Mouse (Mus musculus) forebrain, embryonic 10.5 days (tissue): Measurements from ENCODE around the gene Fat2. TPM values are rescaled to one million over a fixed set of nuclear protein-coding genes. Genes with fewer than 3 reads are reported as not detected.

Source experiments
- DNase-seq: peaks from one replicate; pipeline ENCODE4 v3.0.0-alpha.2; 2017; ENCODE audit warnings: low spot score; ENCODE audit errors: extremely low spot score
- H3K27ac ChIP-seq: fragments of 300-500 bp; sonication (generic); 2 replicates; pipeline ENCODE4 v1.5.1; 2016; ENCODE audit warnings: mild to moderate bottlenecking
- H3K27me3 ChIP-seq: fragments of 300-500 bp; sonication (generic); 2 replicates; pipeline ENCODE4 v1.6.1; 2016; ENCODE audit warnings: mild to moderate bottlenecking; ENCODE audit not compliant: poor library complexity, severe bottlenecking
- H3K36me3 ChIP-seq: fragments of 300-500 bp; sonication (generic); replicated peaks from 2 replicates; pipeline ENCODE4 v1.6.1; 2016; ENCODE audit warnings: mild to moderate bottlenecking, moderate library complexity
- H3K4me1 ChIP-seq: fragments of 300-500 bp; sonication (generic); 2 replicates; pipeline ENCODE4 v1.6.1; 2016
- H3K4me3 ChIP-seq: fragments of 300-500 bp; sonication (generic); 2 replicates; pipeline ENCODE4 v1.5.1; 2016; ENCODE audit warnings: mild to moderate bottlenecking, moderate library complexity
- H3K9me3 ChIP-seq: fragments of 300-500 bp; sonication (generic); 2 replicates; pipeline ENCODE4 v1.6.1; 2016; ENCODE audit warnings: mild to moderate bottlenecking, moderate library complexity
- WGBS: fragments of 180-500 bp; shearing (Covaris S2); methylation state at CpG from one replicate; pipeline ENCODE4 v1.1.7; 2016; 5-methylcytosine and 5-hydroxymethylcytosine counted together
- polyA plus RNA-seq: library from polyadenylated mRNA; unstranded; fragments of >200 nt; fragmentation: Nextera tagmentation; extraction: Ambion mirVana; gene quantifications from 2 replicates; pipeline ENCODE4 v1.2.1, GENCODE M21; 2016

The Fat2 gene
- polyA plus RNA-seq, 1 experiment from 2014 or later, result 0.02 TPM

- H3K27me3 ChIP-seq, result no peaks in the 10 kb centered on the region
- no peak overlapping the region for H3K4me3 ChIP-seq
- no peak for DNase-seq
- H3K9me3 ChIP-seq, result no peaks in the 10 kb centered on the region
- 63% methylated on average over 2 of the region's 2 CpGs for WGBS
- H3K27ac ChIP-seq, result no peak overlapping the region
- H3K36me3 ChIP-seq, result no peaks in the 10 kb centered on the region
- no peaks in the 10 kb centered on the region for H3K4me1 ChIP-seq
Measured at GRCm38 (mm10) chr11:55265647-55266046, 70.7 kb downstream of the Fat2 start.

- Histone ChIP-seq H3K36me3 (no peaks in the 10 kb centered on the region), H3K27me3 (no peaks in the 10 kb centered on the region), H3K4me3 (no peak overlapping the region), H3K9me3 (no peaks in the 10 kb centered on the region), H3K4me1 (no peaks in the 10 kb centered on the region), H3K27ac (no peak overlapping the region)
- 76% methylated on average over 2 of the region's 2 CpGs for WGBS
- DNase-seq, result no peak
Measured at GRCm38 (mm10) chr11:55264318-55264717, 72.0 kb downstream of the Fat2 start.

GRCm38 (mm10) chr11:55262000-55262399 lies 74.4 kb downstream of the Fat2 start:
- no peaks in the 10 kb centered on the region for H3K4me1 ChIP-seq
- no peaks in the 10 kb centered on the region for H3K27me3 ChIP-seq
- no peaks in the 10 kb centered on the region for H3K36me3 ChIP-seq
- no peak overlapping the region for H3K27ac ChIP-seq
- 68% methylated on average over 5 of the region's 5 CpGs for WGBS
- DNase-seq, result no peak
- H3K9me3 ChIP-seq, result no peaks in the 10 kb centered on the region
- H3K4me3 ChIP-seq, result no peak overlapping the region

- Histone ChIP-seq H3K9me3 (no peaks in the 10 kb centered on the region), H3K27ac (no peak overlapping the region), H3K36me3 (no peaks in the 10 kb centered on the region), H3K4me3 (no peak overlapping the region), H3K27me3 (no peaks in the 10 kb centered on the region), H3K4me1 (no peaks in the 10 kb centered on the region)
- 90% methylated on average over 4 of the region's 4 CpGs for WGBS
- no peak for DNase-seq
Measured at GRCm38 (mm10) chr11:55261105-55261504, 75.3 kb downstream of the Fat2 start.

GRCm38 (mm10) chr11:55253391-55253790 lies 83.0 kb downstream of the Fat2 start:
- no peak for DNase-seq
- WGBS, result 89% methylated on average over 9 of the region's 9 CpGs
- Histone ChIP-seq H3K4me3 (no peak overlapping the region), H3K27ac (no peak overlapping the region), H3K27me3 (no peaks in the 10 kb centered on the region), H3K9me3 (no peaks in the 10 kb centered on the region), H3K36me3 (no peaks in the 10 kb centered on the region), H3K4me1 (no peaks in the 10 kb centered on the region)

GRCm38 (mm10) chr11:55250527-55250926 lies 85.8 kb downstream of the Fat2 start:
- no peak overlapping the region for H3K27ac ChIP-seq
- no peak for DNase-seq
- H3K9me3 ChIP-seq, result peaks cover 4% of the 10 kb centered on the region; the same call in 1 of the 2 replicates
- H3K36me3 ChIP-seq, result no peaks in the 10 kb centered on the region
- WGBS, result 91% methylated on average over 6 of the region's 6 CpGs
- no peak overlapping the region for H3K4me3 ChIP-seq
- no peaks in the 10 kb centered on the region for H3K27me3 ChIP-seq
- no peaks in the 10 kb centered on the region for H3K4me1 ChIP-seq

- H3K4me3 ChIP-seq, result no peak overlapping the region
- WGBS, result 69% methylated on average over 7 of the region's 7 CpGs
- H3K4me1 ChIP-seq, result no peaks in the 10 kb centered on the region
- H3K36me3 ChIP-seq, result no peaks in the 10 kb centered on the region
- no peaks in the 10 kb centered on the region for H3K27me3 ChIP-seq
- H3K27ac ChIP-seq, result no peak overlapping the region
- peak; percentile 38 for DNase-seq
- H3K9me3 ChIP-seq, result no peaks in the 10 kb centered on the region
Measured at GRCm38 (mm10) chr11:55240556-55240955, 95.8 kb downstream of the Fat2 start.

- Histone ChIP-seq H3K36me3 (no peaks in the 10 kb centered on the region), H3K4me3 (no peak overlapping the region), H3K27ac (no peak overlapping the region), H3K27me3 (no peaks in the 10 kb centered on the region), H3K4me1 (no peaks in the 10 kb centered on the region), H3K9me3 (no peaks in the 10 kb centered on the region)
- 80% methylated on average over 3 of the region's 3 CpGs for WGBS
- DNase-seq, result no peak
Measured at GRCm38 (mm10) chr11:55239496-55239895, 96.9 kb downstream of the Fat2 start.

- H3K27ac ChIP-seq, result no peak overlapping the region
- H3K36me3 ChIP-seq, result peaks cover 17% of the 10 kb centered on the region
- no peak for DNase-seq
- WGBS, result 75% methylated on average over 1 of the region's 1 CpGs
- H3K9me3 ChIP-seq, result no peaks in the 10 kb centered on the region
- no peaks in the 10 kb centered on the region for H3K27me3 ChIP-seq
- H3K4me1 ChIP-seq, result no peaks in the 10 kb centered on the region
- H3K4me3 ChIP-seq, result no peak overlapping the region
Measured at GRCm38 (mm10) chr11:55236815-55237214, 99.5 kb downstream of the Fat2 start.

GRCm38 (mm10) chr11:55234791-55235190 lies 101.6 kb downstream of the Fat2 start:
- peaks cover 17% of the 10 kb centered on the region for H3K36me3 ChIP-seq
- no peaks in the 10 kb centered on the region for H3K9me3 ChIP-seq
- H3K27ac ChIP-seq, result no peak overlapping the region
- H3K4me1 ChIP-seq, result no peaks in the 10 kb centered on the region
- no peak for DNase-seq
- no peaks in the 10 kb centered on the region for H3K27me3 ChIP-seq
- no peak overlapping the region for H3K4me3 ChIP-seq
- WGBS, result 92% methylated on average over 4 of the region's 4 CpGs

GRCm38 (mm10) chr11:55234288-55234687 lies 102.1 kb downstream of the Fat2 start:
- 92% methylated on average over 7 of the region's 7 CpGs for WGBS
- no peak for DNase-seq
- H3K27me3 ChIP-seq, result no peaks in the 10 kb centered on the region
- peaks cover 17% of the 10 kb centered on the region for H3K36me3 ChIP-seq
- no peak overlapping the region for H3K27ac ChIP-seq
- H3K9me3 ChIP-seq, result no peaks in the 10 kb centered on the region
- no peak overlapping the region for H3K4me3 ChIP-seq
- no peaks in the 10 kb centered on the region for H3K4me1 ChIP-seq

GRCm38 (mm10) chr11:55231034-55231433 lies 105.3 kb downstream of the Fat2 start:
- 94% methylated on average over 6 of the region's 6 CpGs for WGBS
- H3K9me3 ChIP-seq, result no peaks in the 10 kb centered on the region
- H3K27me3 ChIP-seq, result no peaks in the 10 kb centered on the region
- H3K4me1 ChIP-seq, result no peaks in the 10 kb centered on the region
- no peak overlapping the region for H3K27ac ChIP-seq
- H3K4me3 ChIP-seq, result no peak overlapping the region
- no peak for DNase-seq
- H3K36me3 ChIP-seq, result peaks cover 28% of the 10 kb centered on the region

GRCm38 (mm10) chr11:55221306-55221705 lies 115.1 kb downstream of the Fat2 start:
- peaks cover 36% of the 10 kb centered on the region for H3K36me3 ChIP-seq
- H3K4me1 ChIP-seq, result no peaks in the 10 kb centered on the region
- DNase-seq, result no peak

GRCm38 (mm10) chr11:55218473-55218872 lies 117.9 kb downstream of the Fat2 start:
- DNase-seq, result no peak
- no peaks in the 10 kb centered on the region for H3K27me3 ChIP-seq
- 88% methylated on average over 3 of the region's 3 CpGs for WGBS

More at GRCm38 (mm10) chr11:55221306-55221705, 115.1 kb downstream of the Fat2 start:
- WGBS, result 92% methylated on average over 7 of the region's 7 CpGs
- Histone ChIP-seq H3K27me3 (no peaks in the 10 kb centered on the region), H3K4me3 (no peak overlapping the region), H3K9me3 (no peaks in the 10 kb centered on the region), H3K27ac (no peak overlapping the region)

More at GRCm38 (mm10) chr11:55218473-55218872, 117.9 kb downstream of the Fat2 start:
- no peak overlapping the region for H3K4me3 ChIP-seq
- H3K4me1 ChIP-seq, result no peaks in the 10 kb centered on the region
- peaks cover 19% of the 10 kb centered on the region for H3K36me3 ChIP-seq
- no peaks in the 10 kb centered on the region for H3K9me3 ChIP-seq
- no peak overlapping the region for H3K27ac ChIP-seq
